11 mouse cellular contexts compared by ENCODE assay signal in genomic region chr11:117093900-117094552, GRCm38 (mm10). TPM values are rescaled to one million over a fixed set of nuclear protein-coding genes. Genes with fewer than 3 reads are reported as not detected.
A peak's percentile ranks its signal among the peaks of the same experiment; 100 is the strongest.
DNase-seq lines count a peak whose midpoint lies in the region; ATAC-seq lines count a peak whose summit lies in the region.
"Had no signal": no experiment of that assay in that cellular context is flagged by ENCODE, and none has a peak within 500 bp of the region (broad histone marks: within the 10 kb centered on the region; RNA-seq: fewer than 3 reads in every experiment).

No protein-coding gene starts in this region.

- no peak overlapping the region for H3K9ac ChIP-seq in kidney, embryonic 15.5 days
- no peak overlapping the region for H3K9ac ChIP-seq in liver, embryonic 12.5 days
- H3K9ac ChIP-seq: embryonic facial prominence, embryonic 12.5 days had no signal

- no peak for ATAC-seq in kidney, embryonic 15.5 days (replicated peaks; ENCODE audit: low FRiP score)
- ATAC-seq in inflammation-experienced regulatory T-cells, adult 6 months: no peak
- ATAC-seq in liver, embryonic 12.5 days: no peak

- H3K4me1 ChIP-seq in kidney, embryonic 15.5 days: peaks cover 69% of the 10 kb centered on the region
- H3K4me1 ChIP-seq in liver, embryonic 12.5 days: peaks cover 38% of the 10 kb centered on the region

- 73% methylated on average over 5 of the region's 5 CpGs for whole genome bisulfite sequencing in kidney, embryonic 15.5 days
- WGBS in liver, embryonic 12.5 days (ENCODE audit: insufficient replicate concordance): 41% methylated on average over 5 of the region's 5 CpGs

- no peak overlapping the region for H3K27ac ChIP-seq in kidney, embryonic 15.5 days
- H3K27ac ChIP-seq in liver, embryonic 12.5 days: no peak overlapping the region
- H3K27ac ChIP-seq: embryonic facial prominence, embryonic 12.5 days had no signal

- no peak overlapping the region for H3K4me2 ChIP-seq in kidney, embryonic 15.5 days
- no peak overlapping the region for H3K4me2 ChIP-seq in liver, embryonic 12.5 days
- H3K4me2 ChIP-seq: embryonic facial prominence, embryonic 12.5 days had no signal

- no peaks in the 10 kb centered on the region for H3K27me3 ChIP-seq in kidney, embryonic 15.5 days
- peaks cover 54% of the 10 kb centered on the region for H3K27me3 ChIP-seq in liver, embryonic 12.5 days (replicated peaks)
- H3K27me3 ChIP-seq: embryonic facial prominence, embryonic 12.5 days had no signal

- DNase-seq in kidney, adult 18-20 months: peak; percentile 44
- DNase-seq in heart, adult 18-20 months: peak; percentile 84 to 93
- DNase-seq in induced T-regulatory cell, adult 2 months (ENCODE audit: low read depth): peak; percentile 35
- peak; percentile 86 for DNase-seq in lung, postnatal 25 days (ENCODE audit: low spot score)
- no peak for DNase-seq in cerebellum, adult 11-12 months
- DNase-seq: thymus, adult 2 months had no signal

- H3K9me3 ChIP-seq in kidney, embryonic 15.5 days (replicated peaks): no peaks in the 10 kb centered on the region
- no peaks in the 10 kb centered on the region for H3K9me3 ChIP-seq in liver, embryonic 12.5 days (replicated peaks)
- H3K9me3 ChIP-seq: embryonic facial prominence, embryonic 12.5 days had no signal

- no peaks in the 10 kb centered on the region for H3K36me3 ChIP-seq in kidney, embryonic 15.5 days
- H3K36me3 ChIP-seq in liver, embryonic 12.5 days: no peaks in the 10 kb centered on the region
- H3K36me3 ChIP-seq: embryonic facial prominence, embryonic 12.5 days had no signal

- H3K4me3 ChIP-seq in kidney, embryonic 15.5 days (replicated peaks): no peak overlapping the region
- no peak overlapping the region for H3K4me3 ChIP-seq in liver, embryonic 12.5 days
- H3K4me3 ChIP-seq: embryonic facial prominence, embryonic 12.5 days; myocyte had no signal

RNA-seq across cellular contexts. Expression of gene Sec14l1, which starts 20.9 kb away (rescaled TPM):
- 66.5 and 69.0 TPM in 2 replicates for polyA plus RNA-seq in kidney, embryonic 15.5 days (2015; fragmentation: Nextera tagmentation; extraction: Ambion mirVana)
- total RNA-seq in heart, adult 18-20 months (2021): 10 to 100 TPM; 86.8 to 98.2 TPM
- 10 to 100 TPM; 20.1 to 25.6 (median 21.9) TPM for polyA plus RNA-seq in inflammation-experienced regulatory T-cells, adult 6 months (2017; shearing (Covaris generic))
- 26.9 and 27.5 TPM in 2 replicates for polyA plus RNA-seq in liver, embryonic 12.5 days (2016; fragmentation: Nextera tagmentation; extraction: Ambion mirVana)
